Mouse (Mus musculus): Measurements from ENCODE around the gene Ring1.

DNA sequence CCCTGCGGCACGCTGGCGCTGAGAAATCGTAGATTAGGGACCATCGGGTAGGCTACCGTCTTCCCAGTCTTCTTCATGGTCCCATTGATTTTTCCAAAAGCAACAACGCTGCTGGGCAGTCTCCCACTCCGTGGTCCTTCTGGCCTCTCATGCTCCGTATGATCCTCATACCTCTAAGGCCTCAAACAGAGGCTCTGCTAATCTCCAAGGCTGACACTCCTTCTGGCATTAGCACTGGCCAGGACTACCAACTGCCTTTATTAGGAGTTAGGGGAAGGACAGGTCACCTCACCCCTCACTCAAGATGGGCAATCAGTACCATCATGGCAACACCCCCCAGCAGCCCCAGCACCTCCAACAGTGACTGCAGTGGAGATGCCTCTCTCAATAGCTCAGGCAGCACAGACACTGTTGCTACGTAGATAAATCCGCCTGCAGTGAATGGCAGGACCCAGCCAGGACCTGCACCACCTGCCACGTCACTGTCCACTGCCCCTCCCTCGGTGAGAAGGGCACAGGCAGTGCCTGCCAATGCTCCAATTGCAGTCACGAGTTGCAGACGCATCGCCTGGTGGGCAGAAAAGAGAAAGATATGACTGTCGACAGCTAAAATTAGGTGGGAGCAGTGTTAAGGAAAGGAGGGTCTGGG is 4.1 kb upstream of the Ring1 start:
- TF ChIP-seq POLR2A (IDR thresholded peaks at IDR 0.05; ENCODE audit: borderline replicate concordance, low read depth, low read length) (no peak), CTCF (IDR thresholded peaks at IDR 0.05; ENCODE audit: low read depth, low read length) (no peak)
